Mouse (Mus musculus): ENCODE data around the gene Bud31. TPM values are rescaled to one million over a fixed set of nuclear protein-coding genes. Genes with fewer than 3 reads are reported as not detected.
A peak's percentile ranks its signal among the peaks of the same experiment; 100 is the strongest.

Gene Bud31
- polyA plus RNA-seq, 1 experiment from 2014 or later, result 185 TPM

DNA sequence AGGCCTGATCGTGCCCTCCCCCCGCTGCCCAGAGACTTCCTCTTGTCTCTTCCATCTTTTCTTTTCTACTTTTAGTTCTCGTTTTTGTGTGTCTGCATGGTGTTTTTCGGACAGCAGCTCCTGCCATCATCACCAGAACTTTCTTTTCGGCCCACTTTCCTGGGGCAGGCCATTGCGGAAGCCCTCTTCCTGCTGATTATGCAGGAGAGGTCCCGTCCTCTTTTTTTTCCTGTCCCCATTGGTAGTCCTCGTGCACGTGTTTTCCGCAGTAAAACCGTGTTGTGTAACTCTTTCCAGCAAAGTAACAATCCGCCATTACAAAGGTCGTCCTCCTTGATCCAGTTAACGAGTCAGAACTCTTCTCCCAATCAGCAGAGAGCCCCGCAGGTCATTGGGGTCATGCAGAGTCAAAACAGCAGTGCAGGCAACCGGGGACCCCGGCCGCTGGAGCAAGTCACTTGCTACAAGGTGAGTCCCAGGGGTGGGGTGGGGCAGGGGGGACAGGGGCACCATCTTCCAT lies 38.4 kb downstream of the Bud31 start:
- Histone ChIP-seq H3K9ac (no peak overlapping the region), H3K4me3 (replicated peaks) (no peak overlapping the region), H3K27me3 (replicated peaks) (no peaks in the 10 kb centered on the region), H3K9me3 (no peaks in the 10 kb centered on the region), H3K36me3 (peaks cover 69% of the 10 kb centered on the region), H3K27ac (no peak overlapping the region), H3K4me2 (replicated peaks) (no peak overlapping the region), H3K4me1 (replicated peaks) (no peaks in the 10 kb centered on the region)
- WGBS, result 84% methylated on average over 18 of the region's 18 CpGs
- ATAC-seq, result no peak

DNA sequence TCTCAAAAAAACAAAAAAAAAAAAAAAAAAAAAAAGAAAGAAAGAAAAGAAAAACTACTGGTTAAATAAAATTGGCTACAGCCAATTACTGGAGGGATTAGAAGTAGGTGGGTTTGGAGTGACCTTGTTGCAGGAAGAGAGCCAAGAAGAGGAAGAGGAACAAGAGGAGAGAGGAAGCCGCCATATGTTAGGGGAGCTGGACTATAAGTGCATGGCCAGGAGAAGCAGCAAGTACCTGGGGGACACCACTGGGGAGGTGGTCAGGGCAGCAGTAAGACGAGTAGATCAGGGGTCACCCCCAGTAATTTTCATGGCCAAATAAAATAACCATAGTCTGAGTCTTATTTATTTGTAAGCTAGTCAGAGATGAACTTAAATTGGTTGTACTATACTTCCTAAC lies 45.1 kb downstream of the Bud31 start:
- H3K36me3 ChIP-seq, result peaks cover 54% of the 10 kb centered on the region
- H3K4me1 ChIP-seq (replicated peaks), result peaks cover 5% of the 10 kb centered on the region
- ATAC-seq, result no peak
- no peak overlapping the region for H3K4me2 ChIP-seq (replicated peaks)
- H3K4me3 ChIP-seq (replicated peaks), result no peak overlapping the region
- H3K27me3 ChIP-seq (replicated peaks), result no peaks in the 10 kb centered on the region
- H3K27ac ChIP-seq, result no peak overlapping the region
- WGBS, result 85% methylated on average over 2 of the region's 2 CpGs
- H3K9me3 ChIP-seq, result no peaks in the 10 kb centered on the region
- no peak overlapping the region for H3K9ac ChIP-seq

DNA sequence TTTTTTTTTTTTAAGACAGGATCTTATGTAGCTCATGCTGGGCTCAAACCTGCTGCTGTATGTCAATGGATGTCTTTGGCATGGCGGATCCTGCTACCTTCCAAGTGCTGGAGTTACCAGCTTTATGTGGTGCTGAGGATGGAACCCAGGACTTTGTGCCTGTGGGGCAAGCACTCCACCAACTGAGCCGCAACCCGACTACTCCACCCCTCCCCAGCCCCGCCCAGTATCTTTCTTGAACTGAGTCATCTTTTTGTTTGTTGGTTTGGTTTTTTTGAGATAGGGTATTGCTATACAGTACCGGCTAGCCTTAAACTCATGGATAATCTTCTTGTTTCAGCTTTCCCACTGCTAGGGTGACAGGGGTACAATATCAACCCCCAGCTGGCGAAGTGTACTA lies 49.3 kb downstream of the Bud31 start:
- Histone ChIP-seq H3K4me2 (replicated peaks) (no peak overlapping the region), H3K27me3 (replicated peaks) (no peaks in the 10 kb centered on the region), H3K4me3 (replicated peaks) (no peak overlapping the region), H3K9me3 (no peaks in the 10 kb centered on the region), H3K27ac (no peak overlapping the region), H3K36me3 (peaks cover 21% of the 10 kb centered on the region), H3K4me1 (replicated peaks) (peaks cover 9% of the 10 kb centered on the region), H3K9ac (no peak overlapping the region)
- ATAC-seq, result no peak
- 84% methylated on average over 6 of the region's 6 CpGs for WGBS

DNA sequence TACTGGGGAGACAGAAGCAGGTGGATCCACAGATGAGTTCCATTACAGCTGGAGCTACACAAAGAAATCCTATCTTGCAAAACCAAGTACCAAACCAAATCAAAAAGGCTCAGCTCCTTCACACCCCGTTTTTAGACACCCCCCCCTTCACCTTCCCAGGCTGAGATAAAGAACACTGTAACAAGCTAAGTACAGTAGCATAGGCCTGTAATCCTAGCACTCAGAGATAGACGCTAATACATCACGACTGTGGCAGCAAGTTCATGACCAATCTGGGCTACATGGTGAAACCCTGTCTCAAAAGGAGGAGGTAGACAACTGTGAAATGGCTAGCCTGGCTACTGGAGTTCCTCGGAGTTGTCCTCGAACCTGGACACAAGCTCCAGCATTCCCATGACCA lies 50.2 kb downstream of the Bud31 start:
- no peaks in the 10 kb centered on the region for H3K9me3 ChIP-seq
- H3K36me3 ChIP-seq, result peaks cover 14% of the 10 kb centered on the region; the same call in 1 of the 2 replicates
- H3K27me3 ChIP-seq (replicated peaks), result no peaks in the 10 kb centered on the region
- WGBS, result 40% methylated on average over 5 of the region's 5 CpGs
- ATAC-seq, result no peak; the same call in 1 of the 2 replicates
- H3K4me3 ChIP-seq (replicated peaks), result peak overlapping the region; percentile 76
- no peak overlapping the region for H3K27ac ChIP-seq
- peak overlapping the region; percentile 89 for H3K9ac ChIP-seq
- H3K4me2 ChIP-seq (replicated peaks), result peak overlapping the region; percentile 64
- peaks cover 9% of the 10 kb centered on the region for H3K4me1 ChIP-seq (replicated peaks)

DNA sequence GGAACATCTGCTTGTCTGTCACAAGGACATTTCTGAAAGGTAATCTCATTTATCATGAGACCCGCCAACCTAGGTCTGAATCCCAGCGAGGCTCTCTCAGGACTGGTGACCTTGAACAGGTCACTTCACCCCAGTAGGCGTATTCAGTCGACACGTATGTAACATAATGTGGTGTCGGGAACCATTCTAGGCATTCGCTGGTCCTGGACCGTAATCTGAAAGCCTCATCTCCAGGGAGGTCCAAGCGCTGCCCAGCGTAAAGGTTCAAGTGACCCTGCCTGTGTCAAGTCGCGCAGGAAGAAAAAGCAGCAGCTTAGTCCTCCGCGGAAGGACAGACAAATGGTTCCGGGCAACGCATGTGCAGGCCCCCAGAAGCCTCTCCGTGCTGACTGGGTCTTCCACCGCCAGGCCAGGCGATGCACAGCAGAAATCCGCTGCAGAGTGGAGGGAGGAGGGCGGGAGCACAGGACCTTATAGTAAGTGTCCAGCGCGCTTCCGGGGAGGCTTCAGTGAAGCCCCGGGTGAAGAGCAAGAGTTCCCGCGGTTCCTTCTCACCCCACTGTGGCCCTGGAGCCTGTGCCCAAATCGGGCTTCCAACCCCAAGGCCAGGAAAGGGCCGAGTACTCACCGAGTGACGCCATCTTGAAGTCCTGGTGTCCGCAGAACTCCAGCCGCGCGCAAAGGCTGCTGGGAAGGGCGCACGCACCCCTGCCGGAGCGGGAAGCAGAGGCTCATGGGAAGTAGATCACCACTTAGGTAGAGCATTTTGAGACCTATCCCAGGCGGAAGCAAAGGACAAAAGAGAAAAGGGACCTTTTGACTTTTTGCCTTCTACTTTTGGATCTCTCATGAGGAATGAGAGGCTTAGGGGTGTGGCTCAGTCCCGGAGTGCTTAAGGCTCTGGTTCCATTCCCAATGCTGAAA lies 51.0 kb downstream of the Bud31 start:
- Histone ChIP-seq H3K4me1 (replicated peaks) (peaks cover 9% of the 10 kb centered on the region), H3K4me2 (replicated peaks) (peak overlapping the region; percentile 64), H3K27ac (peak overlapping the region; percentile 88), H3K4me3 (replicated peaks) (peak overlapping the region; percentile 76), H3K27me3 (replicated peaks) (no peaks in the 10 kb centered on the region), H3K36me3 (peaks cover 9% of the 10 kb centered on the region; the same call in 1 of the 2 replicates), H3K9me3 (no peaks in the 10 kb centered on the region), H3K9ac (peak overlapping the region; percentile 89)
- under 1% methylated on average over 41 of the region's 41 CpGs for WGBS
- ATAC-seq, result peak; percentile 93

DNA sequence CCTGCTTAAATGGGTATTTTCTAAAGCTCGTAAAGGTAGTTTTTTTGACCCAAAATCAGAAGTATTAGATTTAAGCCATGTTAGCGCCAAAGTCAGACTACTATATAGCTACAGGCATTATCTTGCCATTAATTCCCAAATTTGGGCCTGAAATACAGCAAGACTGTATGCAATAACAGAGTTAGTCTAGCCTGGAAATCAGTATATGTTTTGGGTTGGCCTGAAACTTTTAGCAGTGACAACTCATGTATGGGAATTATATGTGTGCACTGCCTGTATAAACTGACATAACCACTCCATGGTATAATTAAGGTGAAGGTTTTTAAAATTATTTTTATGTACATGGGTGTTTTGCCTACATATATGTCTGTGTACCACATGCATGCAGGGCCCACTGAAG lies 51.8 kb downstream of the Bud31 start, which contains the start of gene Atp5j2:
Gene Atp5j2, minus strand, starts transcription at position 101 of the 400 bp plus-strand sequence.
- peaks cover 9% of the 10 kb centered on the region for H3K4me1 ChIP-seq (replicated peaks)
- ATAC-seq, result no peak
- H3K9ac ChIP-seq, result peak within 1 kb of the TSS; percentile 89
- H3K4me2 ChIP-seq (replicated peaks), result peak within 1 kb of the TSS; percentile 64
- 90% methylated on average over 2 of the region's 2 CpGs for WGBS
- H3K36me3 ChIP-seq, result peaks cover 8% of the 10 kb centered on the region; the same call in 1 of the 2 replicates
- H3K27ac ChIP-seq, result peak within 1 kb of the TSS; percentile 88
- peak within 1 kb of the TSS; percentile 76 for H3K4me3 ChIP-seq (replicated peaks)
- H3K27me3 ChIP-seq (replicated peaks), result no peaks in the 10 kb centered on the region
- no peaks in the 10 kb centered on the region for H3K9me3 ChIP-seq

Other genes starting within 250 kb of the Bud31 start
- 10.7 and 11.5 TPM in 2 replicates for gene Smurf1, start 174.5 kb upstream of the Bud31 start, polyA plus RNA-seq (2015; fragmentation: Nextera tagmentation; extraction: Ambion mirVana)
- gene Gm4871, start 107.6 kb upstream of the Bud31 start, polyA plus RNA-seq (2015; fragmentation: Nextera tagmentation; extraction: Ambion mirVana), result not detected in 2 replicates
- gene 1700018F24Rik, start 97.4 kb upstream of the Bud31 start, polyA plus RNA-seq (2015; fragmentation: Nextera tagmentation; extraction: Ambion mirVana), result not detected in 2 replicates
- gene Arpc1a, start 56.5 kb upstream of the Bud31 start, polyA plus RNA-seq (2015; fragmentation: Nextera tagmentation; extraction: Ambion mirVana), result 130 and 134 TPM in 2 replicates
- gene Kpna7, start 56.3 kb upstream of the Bud31 start, polyA plus RNA-seq (2015; fragmentation: Nextera tagmentation; extraction: Ambion mirVana), result 0.21 and 0.38 TPM in 2 replicates
- 554 and 591 TPM in 2 replicates for gene Arpc1b, start 26.1 kb upstream of the Bud31 start, polyA plus RNA-seq (2015; fragmentation: Nextera tagmentation; extraction: Ambion mirVana)
- 77.0 and 87.1 TPM in 2 replicates for gene Pdap1, start 124 bp upstream of the Bud31 start, polyA plus RNA-seq (2015; fragmentation: Nextera tagmentation; extraction: Ambion mirVana)
- gene Ptcd1, start 26.7 kb downstream of the Bud31 start, polyA plus RNA-seq (2015; fragmentation: Nextera tagmentation; extraction: Ambion mirVana), result 13.6 and 14.2 TPM in 2 replicates
- gene Cpsf4, start 26.9 kb downstream of the Bud31 start, polyA plus RNA-seq (2015; fragmentation: Nextera tagmentation; extraction: Ambion mirVana), result 43.1 and 47.1 TPM in 2 replicates
- 899 and 947 TPM in 2 replicates for gene Atp5j2, start 51.7 kb downstream of the Bud31 start, polyA plus RNA-seq (2015; fragmentation: Nextera tagmentation; extraction: Ambion mirVana)
- 7.8 and 9.5 TPM in 2 replicates for gene Zkscan14, start 61.5 kb downstream of the Bud31 start, polyA plus RNA-seq (2015; fragmentation: Nextera tagmentation; extraction: Ambion mirVana)
- 9.7 and 10.3 TPM in 2 replicates for gene Zkscan5, start 64.2 kb downstream of the Bud31 start, polyA plus RNA-seq (2015; fragmentation: Nextera tagmentation; extraction: Ambion mirVana)
- 33.1 and 38.6 TPM in 2 replicates for gene Zfp655, start 91.4 kb downstream of the Bud31 start, polyA plus RNA-seq (2015; fragmentation: Nextera tagmentation; extraction: Ambion mirVana)
- gene Zscan25, start 140.1 kb downstream of the Bud31 start, polyA plus RNA-seq (2015; fragmentation: Nextera tagmentation; extraction: Ambion mirVana), result 0.36 and 0.49 TPM in 2 replicates
- gene Cyp3a57, start 204.9 kb downstream of the Bud31 start, polyA plus RNA-seq (2015; fragmentation: Nextera tagmentation; extraction: Ambion mirVana), result not detected in 2 replicates